Mouse (Mus musculus) limb, embryonic 14.5 days (tissue): ENCODE measurements at regions not wholly inside any gene's neighbourhood (a gene's known extent, or its start where the extent isn't known, plus 50 kb on each side); places are given as distances from the start of the nearest gene placed in this dataset.

Experiments
- ATAC-seq: fragments of 200-750 bp; cut with Nextera tagmentation; 2 replicates; pipeline ENCODE4 v1.8.0; 2017; ENCODE audit warnings: low read depth, moderate number of reproducible peaks, moderate TSS enrichment; ENCODE audit not compliant: low FRiP score
- DNase-seq: peaks from one replicate; pipeline ENCODE4 v3.0.0-alpha.2; 2015; ENCODE audit warnings: low spot score
- H3K27ac ChIP-seq: fragments of 300-500 bp; sonication (generic); replicated peaks from 2 replicates; pipeline ENCODE4 v1.5.1; 2014; ENCODE audit warnings: low read depth, mild to moderate bottlenecking, low read length, moderate library complexity, mixed read lengths
- H3K27me3 ChIP-seq: fragments of 300-500 bp; sonication (generic); 2 replicates; pipeline ENCODE4 v1.6.1; 2014; ENCODE audit warnings: low read length, mixed read lengths; ENCODE audit not compliant: control insufficient read depth, insufficient read depth
- H3K36me3 ChIP-seq: fragments of 300-500 bp; sonication (generic); 2 replicates; pipeline ENCODE4 v1.6.1; 2014; ENCODE audit warnings: mild to moderate bottlenecking, low read length, moderate library complexity, mixed read lengths; ENCODE audit not compliant: control insufficient read depth, insufficient read depth
- H3K4me1 ChIP-seq: fragments of 300-500 bp; sonication (generic); 2 replicates; pipeline ENCODE4 v1.6.1; 2014; ENCODE audit warnings: antibody characterized with exemption, low read length, mixed read lengths; ENCODE audit not compliant: control insufficient read depth, insufficient read depth
- H3K4me2 ChIP-seq: fragments of 300-500 bp; sonication (generic); replicated peaks from 2 replicates; pipeline ENCODE4 v1.6.1; 2014; ENCODE audit warnings: low read depth, mild to moderate bottlenecking, low read length, moderate library complexity; ENCODE audit not compliant: severe bottlenecking
- H3K4me3 ChIP-seq: fragments of 300-500 bp; sonication (generic); replicated peaks from 2 replicates; pipeline ENCODE4 v1.5.1; 2014; ENCODE audit warnings: low read length
- H3K9ac ChIP-seq: fragments of 300-500 bp; sonication (generic); 2 replicates; pipeline ENCODE4 v1.6.1; 2014; ENCODE audit warnings: mild to moderate bottlenecking, low read depth, low read length, moderate library complexity; ENCODE audit not compliant: severe bottlenecking
- H3K9me3 ChIP-seq: fragments of 300-500 bp; sonication (generic); 2 replicates; pipeline ENCODE4 v1.6.1; 2016; ENCODE audit warnings: low read length; ENCODE audit not compliant: control insufficient read depth
- POLR2A ChIP-seq: fragments of 200-500 bp; IDR thresholded peaks from 2 replicates; pipeline ENCODE4 v1.8.0; 2012; ENCODE audit warnings: inconsistent platforms, mild to moderate bottlenecking, moderate library complexity, borderline replicate concordance; ENCODE audit not compliant: insufficient read depth, insufficient read length; ENCODE audit errors: extremely low read depth
- WGBS: fragments of 180-500 bp; shearing (Covaris S2); extraction: QIAGEN DNeasy Blood & Tissue Kit; methylation state at CpG from one replicate; pipeline ENCODE4 v1.1.7; 2014; 5-methylcytosine and 5-hydroxymethylcytosine counted together

DNA sequence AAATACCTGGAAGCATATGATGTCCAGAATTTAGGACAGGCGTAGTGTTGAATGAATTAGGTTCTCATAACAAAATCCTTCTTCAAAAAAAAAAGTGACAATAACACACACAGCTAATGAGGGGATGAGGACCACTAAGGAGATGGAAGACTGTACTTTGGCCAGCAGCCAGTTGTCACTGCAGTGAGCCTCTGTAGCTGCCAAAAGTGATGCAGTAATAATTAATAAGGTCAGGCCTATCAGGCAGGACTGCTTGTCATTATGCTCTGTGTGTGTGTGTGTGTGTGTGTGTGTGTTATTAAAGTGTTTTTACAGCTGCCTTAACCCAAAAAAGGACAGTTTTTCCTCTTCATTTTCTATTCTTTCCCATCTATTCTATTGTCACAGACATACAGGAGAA is 221.3 kb upstream of the Kcnh7 start:
- Histone ChIP-seq H3K4me3 (no peak overlapping the region), H3K27ac (no peak overlapping the region), H3K4me2 (no peak overlapping the region), H3K36me3 (no peaks in the 10 kb centered on the region), H3K9me3 (no peaks in the 10 kb centered on the region), H3K4me1 (no peaks in the 10 kb centered on the region), H3K27me3 (no peaks in the 10 kb centered on the region), H3K9ac (no peak overlapping the region)
- no peak for TF ChIP-seq POLR2A
- ATAC-seq (no peak), DNase-seq (no peak)
- 87% methylated on average over 1 of the region's 1 CpGs for WGBS
